Mouse (Mus musculus) forebrain, embryonic 14.5 days (tissue): ENCODE data around the gene Retreg2. TPM values are rescaled to one million over a fixed set of nuclear protein-coding genes. Genes with fewer than 3 reads are reported as not detected.

Experiments used
- polyA plus RNA-seq: library from polyadenylated mRNA; unstranded; fragments of >200 nt; fragmentation: Nextera tagmentation; extraction: Ambion mirVana; gene quantifications from 2 replicates; pipeline ENCODE4 v1.2.1, GENCODE M21; 2014

The Retreg2 gene
- polyA plus RNA-seq, 1 experiment from 2014 or later: 85.6 TPM

Other genes with a start within 250 kb of the Retreg2 start
- gene Cryba2, start 249.6 kb upstream of the Retreg2 start, polyA plus RNA-seq: not detected in 2 replicates
- 0.29 and 0.68 TPM in 2 replicates for gene Cfap65, start 207.2 kb upstream of the Retreg2 start, polyA plus RNA-seq
- gene Ihh, start 191.1 kb upstream of the Retreg2 start, polyA plus RNA-seq: 0.09 and 0.20 TPM in 2 replicates
- 7.9 and 8.8 TPM in 2 replicates for gene Nhej1, start 17.6 kb upstream of the Retreg2 start, polyA plus RNA-seq
- not detected in 2 replicates for gene Slc23a3, start 8.9 kb upstream of the Retreg2 start, polyA plus RNA-seq
- 40.4 and 53.6 TPM in 2 replicates for gene Cnppd1, start 67 bp upstream of the Retreg2 start, polyA plus RNA-seq
- 41.2 and 46.8 TPM in 2 replicates for gene Zfand2b, start 25.9 kb downstream of the Retreg2 start, polyA plus RNA-seq
- gene Abcb6, start 37.6 kb downstream of the Retreg2 start, polyA plus RNA-seq: 26.2 and 30.4 TPM in 2 replicates
- gene Ankzf1, start 49.4 kb downstream of the Retreg2 start, polyA plus RNA-seq: 16.3 and 16.9 TPM in 2 replicates
- gene Atg9a, start 49.4 kb downstream of the Retreg2 start, polyA plus RNA-seq: 25.5 and 34.1 TPM in 2 replicates
- 13.0 and 14.3 TPM in 2 replicates for gene Glb1l, start 68.0 kb downstream of the Retreg2 start, polyA plus RNA-seq
- gene Stk16, start 68.1 kb downstream of the Retreg2 start, polyA plus RNA-seq: 116 and 130 TPM in 2 replicates
- gene Tuba4a, start 77.1 kb downstream of the Retreg2 start, polyA plus RNA-seq: 14.3 and 21.3 TPM in 2 replicates
- not detected in 2 replicates for gene A630095N17Rik, start 89.3 kb downstream of the Retreg2 start, polyA plus RNA-seq
- 21.5 and 24.3 TPM in 2 replicates for gene Dnajb2, start 93.6 kb downstream of the Retreg2 start, polyA plus RNA-seq
- gene Ptprn, start 121.7 kb downstream of the Retreg2 start, polyA plus RNA-seq: 5.1 and 8.0 TPM in 2 replicates
- 62.4 and 68.1 TPM in 2 replicates for gene Resp18, start 135.6 kb downstream of the Retreg2 start, polyA plus RNA-seq
- 160 and 178 TPM in 2 replicates for gene Dnpep, start 175.2 kb downstream of the Retreg2 start, polyA plus RNA-seq
- gene Des, start 217.6 kb downstream of the Retreg2 start, polyA plus RNA-seq: 1.3 and 1.4 TPM in 2 replicates
- gene Speg, start 232.5 kb downstream of the Retreg2 start, polyA plus RNA-seq: 8.3 and 8.8 TPM in 2 replicates